ENCODE assay signal across 24 mouse cellular contexts in genomic region chr2:31206882-31207281, GRCm38 (mm10). TPM values are rescaled to one million over a fixed set of nuclear protein-coding genes. Genes with fewer than 3 reads are reported as not detected.
DNase-seq lines count a peak whose midpoint lies in the region; ATAC-seq and TF ChIP-seq lines count a peak whose summit lies in the region.
"Had no signal": no experiment of that assay in that cellular context is flagged by ENCODE, and none has a peak within 500 bp of the region (broad histone marks: within the 10 kb centered on the region; RNA-seq: fewer than 3 reads in every experiment).

No protein-coding gene starts in this region.

- H3K4me2 ChIP-seq in heart, embryonic 11.5 days, result no peak overlapping the region
- no peak overlapping the region for H3K4me2 ChIP-seq in hindbrain, embryonic 12.5 days (replicated peaks)
- H3K4me2 ChIP-seq in hindbrain, embryonic 14.5 days (replicated peaks), result no peak overlapping the region
- H3K4me2 ChIP-seq in midbrain, postnatal 0 days (ENCODE audit: low read depth, low read length, poor library complexity, severe bottlenecking), result no peak overlapping the region
- H3K4me2 ChIP-seq: embryonic facial prominence, embryonic 12.5 days; forebrain, embryonic 13.5 days; limb, embryonic 15.5 days; liver, embryonic 15.5 days; neural tube, embryonic 12.5 days had no signal

- 72% methylated on average over 8 of the region's 8 CpGs for WGBS in heart, embryonic 11.5 days (ENCODE audit: insufficient replicate concordance)
- 49% methylated on average over 8 of the region's 8 CpGs for WGBS in hindbrain, embryonic 12.5 days
- WGBS in hindbrain, embryonic 10.5 days, result 72% methylated on average over 8 of the region's 8 CpGs
- 33% methylated on average over 8 of the region's 8 CpGs for WGBS in hindbrain, embryonic 14.5 days
- WGBS in midbrain, postnatal 0 days, result 34% methylated on average over 8 of the region's 8 CpGs

- DNase-seq in heart, postnatal 4 days, result no peak
- DNase-seq in hindbrain, embryonic 10.5 days (ENCODE audit: low spot score), result no peak
- peak; percentile 45 for DNase-seq in hindbrain, embryonic 14.5 days (ENCODE audit: low spot score)
- peak; percentile 51 for DNase-seq in midbrain, postnatal 0 days (ENCODE audit: low spot score)
- no peak for DNase-seq in urinary bladder, adult 18-20 months (ENCODE audit: low spot score in 2 of 2)
- DNase-seq: adrenal gland, adult 8-10 months; cerebellum, postnatal 10 days; kidney, adult 8-10 months; kidney, postnatal 14 days; layer of hippocampus, postnatal 36 days; right cerebral cortex, postnatal 25 days; thymus, adult 2 months had no signal

- H3K4me3 ChIP-seq in heart, embryonic 11.5 days (ENCODE audit: low read depth, low read length), result no peak overlapping the region
- no peak overlapping the region for H3K4me3 ChIP-seq in hindbrain, embryonic 12.5 days
- no peak overlapping the region for H3K4me3 ChIP-seq in hindbrain, embryonic 10.5 days
- H3K4me3 ChIP-seq in hindbrain, embryonic 14.5 days (replicated peaks; ENCODE audit: low read length), result no peak overlapping the region
- no peak overlapping the region for H3K4me3 ChIP-seq in midbrain, postnatal 0 days (ENCODE audit: low read depth, low read length)
- H3K4me3 ChIP-seq: embryonic facial prominence, embryonic 12.5 days; erythroblast, embryonic 14.5 days; forebrain, embryonic 13.5 days; layer of hippocampus, adult 2 months; limb, embryonic 15.5 days; liver, embryonic 15.5 days; neural tube, embryonic 12.5 days had no signal

- peaks cover 4% of the 10 kb centered on the region; the same call in 1 of the 2 replicates for H3K36me3 ChIP-seq in heart, embryonic 11.5 days (ENCODE audit: control insufficient read depth, insufficient read depth, low read length)
- peaks cover 35% of the 10 kb centered on the region for H3K36me3 ChIP-seq in hindbrain, embryonic 12.5 days
- peaks cover 66% of the 10 kb centered on the region for H3K36me3 ChIP-seq in hindbrain, embryonic 10.5 days
- H3K36me3 ChIP-seq in hindbrain, embryonic 14.5 days (replicated peaks; ENCODE audit: control insufficient read depth, insufficient read depth), result peaks cover 37% of the 10 kb centered on the region
- H3K36me3 ChIP-seq in midbrain, postnatal 0 days (ENCODE audit: insufficient read depth, low read length), result peaks cover 19% of the 10 kb centered on the region

- H3K9ac ChIP-seq in heart, embryonic 11.5 days (ENCODE audit: low read depth, low read length), result 0 out of 2 replicates have a peak overlapping the region, but pooled peaks have one; percentile 28
- H3K9ac ChIP-seq in hindbrain, embryonic 12.5 days, result no peak overlapping the region
- no peak overlapping the region for H3K9ac ChIP-seq in hindbrain, embryonic 14.5 days
- no peak overlapping the region for H3K9ac ChIP-seq in midbrain, postnatal 0 days (replicated peaks; ENCODE audit: low read length, poor library complexity, severe bottlenecking)
- H3K9ac ChIP-seq: embryonic facial prominence, embryonic 12.5 days; limb, embryonic 15.5 days; liver, embryonic 15.5 days; neural tube, embryonic 12.5 days had no signal

- no peaks in the 10 kb centered on the region for H3K27me3 ChIP-seq in heart, embryonic 11.5 days (ENCODE audit: control insufficient read depth, insufficient read depth, low read length)
- H3K27me3 ChIP-seq in hindbrain, embryonic 12.5 days, result no peaks in the 10 kb centered on the region
- no peaks in the 10 kb centered on the region for H3K27me3 ChIP-seq in hindbrain, embryonic 10.5 days (ENCODE audit: insufficient read depth, poor library complexity, severe bottlenecking)
- H3K27me3 ChIP-seq in hindbrain, embryonic 14.5 days (ENCODE audit: control insufficient read depth, insufficient read depth, low read length), result no peaks in the 10 kb centered on the region
- no peaks in the 10 kb centered on the region for H3K27me3 ChIP-seq in midbrain, postnatal 0 days (ENCODE audit: insufficient read depth, low read length)
- H3K27me3 ChIP-seq: embryonic facial prominence, embryonic 12.5 days; forebrain, embryonic 13.5 days; limb, embryonic 15.5 days; liver, embryonic 15.5 days; neural tube, embryonic 12.5 days; Patski had no signal

- TF ChIP-seq CTCF in midbrain, postnatal 0 days (IDR thresholded peaks at IDR 0.05), result no peak

- peaks cover 73% of the 10 kb centered on the region for H3K4me1 ChIP-seq in heart, embryonic 11.5 days (ENCODE audit: control insufficient read depth, insufficient read depth, low read length)
- H3K4me1 ChIP-seq in hindbrain, embryonic 12.5 days, result peaks cover 42% of the 10 kb centered on the region
- peaks cover 35% of the 10 kb centered on the region for H3K4me1 ChIP-seq in hindbrain, embryonic 10.5 days (replicated peaks)
- H3K4me1 ChIP-seq in hindbrain, embryonic 14.5 days (replicated peaks; ENCODE audit: control insufficient read depth, insufficient read depth, low read length), result peaks cover 25% of the 10 kb centered on the region
- peaks cover 5% of the 10 kb centered on the region; the same call in 1 of the 2 replicates for H3K4me1 ChIP-seq in midbrain, postnatal 0 days (ENCODE audit: insufficient read depth, low read length)

- peak overlapping the region; percentile 72; the same call in 1 of the 2 replicates for H3K27ac ChIP-seq in heart, embryonic 11.5 days (ENCODE audit: low read depth, low read length)
- peak overlapping the region; percentile 62 for H3K27ac ChIP-seq in hindbrain, embryonic 12.5 days
- no peak overlapping the region for H3K27ac ChIP-seq in hindbrain, embryonic 10.5 days
- peak overlapping the region; percentile 76 for H3K27ac ChIP-seq in hindbrain, embryonic 14.5 days
- H3K27ac ChIP-seq in midbrain, postnatal 0 days (ENCODE audit: low read depth, low read length), result no peak overlapping the region
- H3K27ac ChIP-seq: embryonic facial prominence, embryonic 12.5 days; forebrain, embryonic 13.5 days; layer of hippocampus, adult 2 months; limb, embryonic 15.5 days; liver, embryonic 15.5 days; neural tube, embryonic 12.5 days had no signal

- H3K9me3 ChIP-seq in heart, embryonic 11.5 days (replicated peaks; ENCODE audit: control insufficient read depth, low read length), result no peaks in the 10 kb centered on the region
- no peaks in the 10 kb centered on the region for H3K9me3 ChIP-seq in hindbrain, embryonic 12.5 days (replicated peaks)
- no peaks in the 10 kb centered on the region for H3K9me3 ChIP-seq in hindbrain, embryonic 10.5 days
- H3K9me3 ChIP-seq in hindbrain, embryonic 14.5 days (ENCODE audit: control insufficient read depth, low read length), result no peaks in the 10 kb centered on the region
- H3K9me3 ChIP-seq in midbrain, postnatal 0 days (ENCODE audit: low read length), result no peaks in the 10 kb centered on the region
- H3K9me3 ChIP-seq: embryonic facial prominence, embryonic 12.5 days; forebrain, embryonic 13.5 days; limb, embryonic 15.5 days; liver, embryonic 15.5 days; neural tube, embryonic 12.5 days had no signal

- ATAC-seq in heart, embryonic 11.5 days (replicated peaks; ENCODE audit: insufficient number of reproducible peaks, low FRiP score, low TSS enrichment), result no peak
- peak; percentile 76 for ATAC-seq in hindbrain, embryonic 12.5 days (ENCODE audit: low FRiP score)
- ATAC-seq in hindbrain, embryonic 14.5 days (ENCODE audit: low FRiP score), result peak; percentile 61; the same call in 1 of the 2 replicates
- ATAC-seq in midbrain, postnatal 0 days (ENCODE audit: low FRiP score), result no peak
- ATAC-seq: CD4-positive, CD25-positive, alpha-beta regulatory T cell, adult 4 months; forebrain, embryonic 13.5 days; Patski had no signal

RNA-seq across cellular contexts. Expression of gene Ncs1, which starts 38.7 kb away (rescaled TPM):
- 42.8 and 46.5 TPM in 2 replicates for polyA plus RNA-seq in heart, embryonic 11.5 days (2014; fragmentation: Nextera tagmentation; extraction: Ambion mirVana)
- 10 to 100 TPM; 23.8 to 34.2 TPM for total RNA-seq in heart, postnatal 4 days (2021)
- polyA plus RNA-seq in hindbrain, embryonic 12.5 days (2016; fragmentation: Nextera tagmentation; extraction: Ambion mirVana), result 99.8 and 107 TPM in 2 replicates
- polyA plus RNA-seq in hindbrain, embryonic 10.5 days (2016; fragmentation: Nextera tagmentation; extraction: Ambion mirVana), result 49.7 and 65.9 TPM in 2 replicates
- 213 TPM in 2 replicates for polyA plus RNA-seq in hindbrain, embryonic 14.5 days (2014; fragmentation: Nextera tagmentation; extraction: Ambion mirVana)
- total RNA-seq in midbrain, postnatal 0 days (2014; rRNA removed), result 190 and 202 TPM in 2 replicates
- 181 and 183 TPM in 2 replicates for polyA plus RNA-seq in midbrain, postnatal 0 days (2015; fragmentation: Nextera tagmentation; extraction: Ambion mirVana)
- total RNA-seq: monocyte, adult 5-6 weeks had no signal
- polyA plus RNA-seq: erythroblast, embryonic 14.5 days had no signal

RNA-seq across cellular contexts. Expression of gene Gpr107, which starts 54.8 kb away (rescaled TPM):
- 30.4 and 33.8 TPM in 2 replicates for polyA plus RNA-seq in heart, embryonic 11.5 days (2014; fragmentation: Nextera tagmentation; extraction: Ambion mirVana)
- 10 to 100 TPM; 41.6 to 43.0 TPM for total RNA-seq in heart, postnatal 4 days (2021)
- 43.1 and 46.6 TPM in 2 replicates for polyA plus RNA-seq in hindbrain, embryonic 12.5 days (2016; fragmentation: Nextera tagmentation; extraction: Ambion mirVana)
- 35.1 and 35.5 TPM in 2 replicates for polyA plus RNA-seq in hindbrain, embryonic 10.5 days (2016; fragmentation: Nextera tagmentation; extraction: Ambion mirVana)
- 25.1 and 26.1 TPM in 2 replicates for polyA plus RNA-seq in hindbrain, embryonic 14.5 days (2014; fragmentation: Nextera tagmentation; extraction: Ambion mirVana)
- total RNA-seq in midbrain, postnatal 0 days (2014; rRNA removed), result 46.7 and 47.3 TPM in 2 replicates
- 30.9 and 31.6 TPM in 2 replicates for polyA plus RNA-seq in midbrain, postnatal 0 days (2015; fragmentation: Nextera tagmentation; extraction: Ambion mirVana)

Comparison
In these comparisons a context has a peak if more than half of its experiments do, and no peak if none do; other contexts are left out.
1. H3K27ac ChIP-seq: peak in heart, embryonic 11.5 days (single experiment), hindbrain, embryonic 12.5 days (single experiment) and hindbrain, embryonic 14.5 days (single experiment); none in hindbrain, embryonic 10.5 days (single experiment) and midbrain, postnatal 0 days (single experiment).
2. DNase-seq: peak in hindbrain, embryonic 14.5 days (single experiment) and midbrain, postnatal 0 days (single experiment); none in heart, postnatal 4 days (single experiment), hindbrain, embryonic 10.5 days (single experiment) and urinary bladder, adult 18-20 months (0 of 2).
3. ATAC-seq: peak in hindbrain, embryonic 12.5 days (single experiment) and hindbrain, embryonic 14.5 days (single experiment); none in heart, embryonic 11.5 days (single experiment) and midbrain, postnatal 0 days (single experiment).